Mouse (Mus musculus): ENCODE results near the gene Tex264.
A peak's percentile ranks its signal among the peaks of the same experiment; 100 is the strongest.

The Tex264 gene

DNA sequence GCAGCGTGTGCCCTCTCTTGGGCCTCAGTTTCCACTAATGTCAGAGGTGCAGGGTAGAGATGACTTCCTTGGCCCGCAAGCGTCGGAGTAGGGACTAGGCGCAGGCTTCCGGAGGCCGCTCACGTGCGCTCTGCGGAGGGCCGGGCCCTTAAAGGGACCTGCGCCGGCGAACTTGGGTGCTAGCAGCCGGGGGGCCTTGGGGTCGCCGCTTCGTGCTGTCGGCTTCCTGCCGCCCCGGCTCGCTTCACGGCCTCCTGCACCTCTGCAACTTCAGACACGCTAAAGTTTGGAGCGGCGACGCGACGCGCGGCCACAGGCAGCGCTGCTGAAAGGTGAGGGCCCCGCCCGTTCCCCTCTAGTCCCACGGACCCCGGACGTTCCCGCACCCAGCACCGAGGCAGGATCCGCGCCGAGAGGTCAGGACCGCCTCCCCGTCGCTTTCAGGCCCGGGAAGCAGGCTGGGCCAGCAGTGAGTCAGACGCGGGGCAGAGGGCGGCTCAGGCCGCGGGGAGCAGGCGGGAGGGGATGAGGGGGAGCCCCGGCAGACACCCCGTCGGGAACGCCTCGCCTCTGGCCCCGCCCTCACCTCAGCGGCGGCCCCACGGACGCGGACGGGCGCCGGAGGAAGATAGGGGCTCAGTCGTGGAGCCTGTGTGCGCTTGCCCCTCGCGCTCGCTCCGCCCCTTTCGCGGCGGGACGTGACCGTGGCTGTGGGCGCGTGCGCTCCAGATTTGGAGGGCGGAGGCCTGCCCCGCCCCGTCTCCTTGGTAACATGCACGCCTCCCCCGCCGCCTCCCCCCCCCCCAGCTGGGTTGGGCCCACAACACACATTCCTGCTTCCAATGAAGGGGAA lies at the start of gene Tex264:
TSS of gene Tex264 (minus strand) at position 679 of the 853 bp plus-strand sequence.
- DNase-seq = peak; percentile 92 to 96

DNA sequence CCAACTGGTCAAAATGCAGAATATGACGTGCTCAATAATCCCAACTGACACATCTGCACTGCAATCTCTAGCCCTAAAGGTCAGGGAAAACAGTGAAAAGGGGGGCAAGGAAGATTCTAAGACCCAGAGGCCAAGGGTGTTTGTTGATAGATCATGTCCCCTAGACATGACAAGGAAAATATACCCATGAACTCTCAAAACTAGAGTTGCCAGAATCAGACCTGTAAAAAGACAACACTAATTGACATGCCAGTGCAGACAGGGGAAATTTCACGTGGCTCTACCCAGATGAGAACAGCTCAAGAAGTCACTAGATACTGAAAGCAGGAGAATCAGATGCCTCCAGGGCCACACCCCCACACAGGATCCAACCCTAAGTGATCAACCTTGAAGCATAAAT lies 48.0 kb upstream of the Tex264 start:
- no peak for DNase-seq

DNA sequence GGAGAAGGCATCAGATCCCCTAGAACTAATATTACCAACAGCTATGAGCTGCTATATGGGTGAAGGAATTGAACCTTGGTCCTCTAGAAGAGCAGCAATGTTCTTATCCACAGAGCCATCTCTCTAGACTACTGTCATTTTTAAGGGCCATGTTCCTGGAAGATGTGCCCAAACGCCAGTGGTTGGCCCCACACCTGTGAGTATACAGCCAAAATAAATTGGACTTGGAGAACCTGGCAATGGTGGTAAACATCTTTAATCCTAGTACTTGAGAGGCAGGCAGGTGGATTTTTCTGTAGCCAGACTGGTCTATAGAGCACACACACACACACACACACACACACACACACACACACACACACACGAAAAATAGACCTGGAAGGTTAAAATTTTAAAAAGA lies 43.7 kb upstream of the Tex264 start:
- no peak for DNase-seq

DNA sequence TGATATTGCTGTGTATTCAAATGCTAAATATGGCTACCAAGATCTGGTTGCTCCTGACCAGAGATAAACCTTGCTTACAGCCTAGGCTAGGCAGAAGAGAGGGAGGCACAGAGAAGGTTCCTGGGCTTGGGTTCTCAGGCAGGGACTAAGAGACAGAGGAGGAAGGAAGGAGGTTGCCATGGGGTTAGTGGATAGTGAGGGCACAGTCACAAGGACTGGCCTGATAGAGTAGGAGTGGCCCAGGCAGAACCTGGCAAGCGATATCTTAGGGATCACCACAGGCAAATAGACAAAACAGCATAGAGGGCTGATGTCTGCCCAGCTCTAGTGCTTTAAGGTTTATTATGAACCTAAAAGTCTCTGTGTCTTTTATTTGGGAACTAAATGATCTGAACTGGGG lies 41.2 kb upstream of the Tex264 start:
- DNase-seq = no peak

DNA sequence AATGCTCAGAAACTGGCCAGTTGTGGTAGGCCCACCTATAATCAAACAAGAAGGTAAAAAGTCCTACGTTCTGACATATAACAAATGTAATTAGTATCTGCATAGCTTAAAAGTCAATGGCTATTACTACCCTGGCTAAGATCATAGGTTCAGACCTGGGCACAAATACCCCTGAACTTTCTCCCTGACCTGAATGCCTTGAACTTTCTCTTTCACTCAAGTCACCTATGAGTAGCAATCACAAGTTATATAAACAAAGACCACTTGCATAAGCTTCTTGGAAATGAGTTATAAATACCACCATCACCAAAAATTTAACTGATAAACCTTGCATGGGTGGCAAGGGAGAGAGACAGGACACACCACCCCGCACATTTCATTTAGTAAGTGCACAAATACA lies 39.7 kb upstream of the Tex264 start:
- DNase-seq = no peak

DNA sequence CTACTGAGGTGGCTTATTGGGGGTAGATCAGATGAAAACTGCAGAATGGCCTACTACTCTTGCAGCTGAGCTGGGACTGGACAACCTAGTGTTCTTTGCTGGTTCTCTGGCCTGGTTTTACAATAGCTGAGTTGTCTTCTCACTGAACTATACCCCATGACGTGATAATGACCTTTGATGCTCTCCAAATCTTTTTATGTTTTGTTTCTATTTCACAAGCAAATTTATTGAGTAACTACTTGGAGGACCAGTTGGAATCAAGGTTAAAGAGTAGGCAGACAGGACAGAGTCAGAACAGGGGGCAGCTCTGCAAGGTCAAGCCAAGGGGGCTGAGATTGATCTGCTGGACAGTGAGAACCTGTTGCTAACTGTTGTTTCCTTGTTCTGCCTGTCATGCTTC lies 39.1 kb upstream of the Tex264 start:
- no peak for DNase-seq

DNA sequence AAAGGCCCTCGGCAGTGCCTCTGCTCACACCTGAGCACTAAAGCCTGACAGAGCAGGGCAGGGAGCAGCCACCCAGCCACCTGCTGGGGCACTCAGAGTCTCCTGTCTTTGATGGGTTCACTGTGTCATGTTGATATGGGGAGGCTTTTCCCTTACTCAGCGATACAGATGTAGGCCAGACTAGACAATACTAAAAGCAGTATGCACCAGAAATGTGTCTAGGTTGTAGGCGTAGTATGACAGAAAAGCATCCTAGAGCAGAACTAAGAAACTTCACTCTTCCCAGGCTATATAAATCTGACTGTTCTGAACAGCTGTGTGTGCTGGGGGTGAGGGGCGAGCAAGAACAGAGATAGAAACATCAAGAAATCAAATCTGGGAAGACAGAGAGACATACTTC lies 31.0 kb upstream of the Tex264 start:
- DNase-seq = no peak

DNA sequence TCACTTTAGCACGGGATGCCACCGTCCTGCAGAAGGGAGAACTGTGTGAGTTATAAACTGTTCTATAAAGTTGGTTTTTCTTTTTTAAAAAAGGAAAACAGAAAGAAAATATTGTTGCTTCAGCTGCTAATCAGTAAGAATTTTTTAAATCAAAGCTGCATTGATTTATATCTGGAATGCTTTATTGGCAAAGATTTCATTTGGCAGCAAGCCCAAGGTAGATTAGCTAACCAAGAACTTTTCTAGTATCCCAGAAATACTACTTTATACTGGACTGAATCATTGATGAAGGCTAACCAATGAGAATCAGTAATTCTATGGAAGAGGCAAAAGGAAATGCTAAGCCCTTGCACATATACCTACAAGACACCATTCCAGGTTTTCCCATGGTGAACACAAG lies 30.5 kb upstream of the Tex264 start:
- no peak for DNase-seq

DNA sequence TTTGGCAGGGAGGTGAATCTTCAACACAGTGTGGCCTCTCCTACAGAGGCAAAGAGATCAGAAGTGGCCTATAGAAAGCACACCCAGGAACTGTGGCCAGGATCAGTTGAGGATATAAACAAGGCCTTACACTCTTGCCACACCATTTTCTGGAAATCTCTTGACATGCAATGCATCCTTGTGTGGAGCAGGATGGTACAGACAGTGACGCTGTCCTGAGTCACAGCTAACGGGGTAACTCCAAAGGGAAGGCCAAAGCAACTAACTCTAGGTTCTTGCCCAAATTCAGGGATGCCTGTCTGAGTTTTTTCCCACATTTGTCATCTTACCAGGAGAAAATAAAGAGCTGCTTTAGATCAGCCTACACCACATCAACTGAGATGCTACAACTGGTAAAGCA lies 26.7 kb upstream of the Tex264 start:
- DNase-seq = no peak

DNA sequence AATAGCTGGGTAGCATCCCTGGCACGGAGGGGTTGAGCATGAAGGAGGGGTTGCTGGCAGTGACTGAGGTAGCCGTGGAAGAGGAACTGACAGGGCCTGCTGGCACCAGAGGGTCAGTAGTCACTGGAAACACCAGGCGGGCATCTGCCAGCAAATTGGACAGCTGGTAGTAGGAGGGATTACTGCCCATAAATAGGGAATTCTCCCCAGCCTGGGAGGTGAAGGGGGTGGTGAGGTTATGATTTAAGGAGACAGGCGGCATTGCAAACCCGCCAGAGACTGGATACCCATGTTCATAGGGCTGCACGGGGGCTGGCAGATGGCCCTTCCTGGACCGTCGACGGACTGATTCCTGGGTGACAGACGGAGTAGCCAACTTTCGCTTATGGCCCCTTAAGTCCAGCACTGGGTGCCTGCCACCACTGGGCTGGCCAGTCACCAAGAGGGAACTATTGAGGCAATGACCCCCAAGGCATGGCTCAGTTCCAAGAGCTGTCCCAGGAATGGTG lies 7.3 kb upstream of the Tex264 start:
- no peak for DNase-seq

DNA sequence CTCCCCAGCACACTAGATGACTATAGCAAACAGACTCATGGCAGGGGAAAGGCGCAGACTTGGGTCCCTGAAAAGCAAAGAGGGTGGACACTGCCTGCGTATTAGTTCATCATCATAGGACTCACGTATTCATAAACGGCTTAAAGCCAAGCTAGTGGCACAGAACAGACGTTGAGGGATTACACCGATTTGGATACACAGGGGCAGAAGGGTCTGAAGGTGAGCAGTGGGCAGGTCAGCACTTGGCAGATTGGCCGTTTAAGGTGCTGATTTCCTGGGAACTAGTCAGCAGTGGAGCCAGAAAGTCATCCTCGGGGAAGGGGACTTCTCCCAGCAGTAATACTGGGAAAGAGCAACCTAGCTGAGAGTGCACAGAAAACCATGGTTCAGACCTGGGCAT lies 3.1 kb upstream of the Tex264 start:
- DNase-seq = no peak

DNA sequence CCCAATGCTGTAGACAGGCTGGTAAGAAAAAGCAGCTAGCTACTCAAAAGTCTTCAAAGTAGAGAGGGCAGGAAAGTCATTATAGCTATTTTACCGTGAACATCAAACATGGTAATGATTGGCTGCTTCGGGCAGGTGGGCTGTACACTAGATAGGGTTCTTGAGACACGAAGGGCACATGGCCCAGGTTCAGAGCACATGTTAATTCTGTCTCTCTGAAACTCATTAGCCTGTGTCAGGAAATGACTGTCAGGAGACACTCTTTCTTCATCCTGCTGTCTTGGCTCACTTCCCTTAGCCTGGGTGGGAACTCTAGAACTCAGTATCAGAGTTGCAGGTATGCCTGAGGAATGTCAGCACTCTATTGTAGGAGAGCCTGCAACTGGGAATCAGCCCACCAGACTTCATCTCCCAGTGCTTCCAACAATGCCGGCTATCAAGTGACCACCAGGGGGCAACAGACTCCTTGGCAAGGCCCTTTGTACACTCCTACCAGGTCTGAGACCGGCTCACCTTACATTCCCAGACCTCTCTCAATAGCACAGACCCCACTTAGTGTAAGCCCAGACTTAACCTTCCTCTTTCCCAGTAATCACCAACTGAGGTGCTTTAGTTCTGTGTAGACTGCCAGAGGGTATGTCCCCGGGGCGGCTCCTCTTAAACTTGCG lies 1.4 kb upstream of the Tex264 start:
- peak; percentile 83 to 89 for DNase-seq

DNA sequence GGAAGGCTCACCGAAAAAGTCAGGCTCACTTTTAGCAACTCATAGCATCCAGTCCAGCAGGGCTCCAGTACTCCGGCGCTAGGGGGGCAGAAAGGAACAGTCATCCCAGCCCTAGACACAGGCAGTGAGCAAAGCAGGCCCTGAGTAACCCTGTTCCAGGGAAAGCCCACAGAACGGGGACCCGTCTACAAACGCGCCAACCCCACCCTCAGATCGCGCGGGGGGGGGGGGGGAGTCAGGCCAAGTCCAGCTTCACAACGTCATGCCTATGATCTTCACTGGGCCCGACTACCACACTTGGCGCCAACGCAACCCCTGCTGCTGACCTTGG lies 844 bp downstream of the Tex264 start:
- DNase-seq = no peak

DNA sequence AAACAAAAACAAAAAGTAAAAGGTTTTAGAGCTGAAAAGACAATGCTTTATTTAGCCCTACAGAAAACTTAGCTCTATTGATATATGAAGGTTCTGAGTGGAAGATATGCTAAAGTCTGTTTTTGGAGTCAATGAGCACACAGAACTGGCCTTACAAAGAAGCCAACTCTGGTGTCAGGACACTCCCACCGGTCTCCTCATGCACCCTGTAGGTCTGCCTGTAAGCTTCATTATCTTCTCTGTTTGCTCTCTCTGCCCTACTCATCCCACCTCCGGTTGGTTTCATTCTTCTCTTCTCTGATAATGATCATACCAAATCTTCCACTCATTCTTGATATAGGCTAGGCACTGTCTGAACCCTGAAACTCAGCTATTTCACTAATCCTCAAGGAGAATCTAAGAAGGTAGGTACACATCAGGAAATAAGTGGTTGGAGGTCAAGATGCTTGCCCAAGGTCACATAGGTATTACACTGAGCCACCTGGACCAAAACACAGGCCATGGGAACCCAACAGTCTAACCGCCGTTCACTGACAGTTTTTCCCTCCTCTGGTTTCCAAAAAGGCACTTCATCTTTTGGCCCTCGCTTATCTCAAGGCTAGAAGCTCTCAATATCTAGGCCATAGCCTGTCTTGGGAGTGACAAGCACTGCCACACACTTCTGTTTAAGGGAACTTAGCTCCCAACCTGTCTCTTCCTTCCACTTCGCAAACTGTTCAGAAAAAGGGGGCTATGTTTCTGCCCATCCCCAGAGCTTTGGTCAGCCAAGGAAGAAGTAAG lies 1.4 kb downstream of the Tex264 start:
- no peak for DNase-seq

DNA sequence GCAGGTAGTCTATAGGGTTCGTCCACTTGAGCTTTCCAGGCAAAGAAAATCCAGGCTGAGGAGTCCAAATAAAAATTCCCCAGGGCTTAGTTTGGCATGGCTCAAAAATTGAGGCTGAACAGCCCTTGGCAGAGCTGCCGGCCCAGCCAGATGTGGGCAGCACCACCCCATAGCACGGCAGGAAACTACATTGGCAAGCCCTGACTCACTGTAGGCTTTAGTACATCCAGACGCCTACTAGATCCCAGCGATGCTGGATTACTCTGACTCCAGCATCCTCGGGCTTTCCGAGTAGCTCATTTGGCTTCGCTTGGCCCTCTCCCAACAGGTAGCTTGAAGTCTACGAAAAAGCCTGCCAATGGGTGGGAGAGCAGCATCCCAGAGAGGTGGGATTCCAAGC lies 4.7 kb downstream of the Tex264 start:
- DNase-seq = no peak

DNA sequence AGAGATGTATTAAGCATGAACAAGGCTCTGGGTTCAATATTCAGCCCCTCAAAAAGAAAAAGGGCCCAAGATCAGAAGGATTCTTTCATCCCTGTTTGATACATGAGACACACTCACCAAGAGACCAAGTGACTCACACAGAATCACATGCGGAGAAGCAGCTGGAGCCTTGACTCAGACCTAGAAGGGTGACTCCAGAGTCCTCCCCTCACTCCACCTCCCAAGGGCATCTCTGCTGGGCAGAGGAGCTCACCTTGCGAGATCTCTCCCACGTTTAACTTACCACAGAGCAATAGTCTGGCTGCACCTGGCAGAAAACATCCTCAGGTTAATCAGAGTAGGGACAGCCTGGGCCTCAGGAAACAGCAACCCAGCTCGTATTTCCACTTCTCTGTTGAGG lies 7.5 kb downstream of the Tex264 start:
- DNase-seq = no peak

DNA sequence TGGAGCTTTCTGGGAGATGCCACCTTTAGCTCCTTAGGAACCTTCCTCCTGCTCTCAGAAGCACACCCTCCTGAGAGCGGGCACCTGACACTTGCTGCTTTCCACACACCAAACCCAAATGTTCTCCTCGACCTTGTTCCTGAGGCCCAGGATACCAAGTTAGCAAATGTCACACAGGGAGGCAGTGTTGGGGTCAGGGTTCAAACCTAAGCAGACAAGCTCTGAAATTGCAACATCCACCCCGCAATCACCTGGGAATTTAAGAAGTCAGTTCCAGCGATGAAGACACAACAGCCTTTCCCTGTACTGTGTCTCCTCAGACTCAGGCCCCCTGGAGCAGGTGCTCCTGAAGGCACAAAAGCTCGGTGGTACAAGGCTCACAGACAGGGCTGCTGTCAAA lies 8.0 kb downstream of the Tex264 start:
- DNase-seq = no peak

DNA sequence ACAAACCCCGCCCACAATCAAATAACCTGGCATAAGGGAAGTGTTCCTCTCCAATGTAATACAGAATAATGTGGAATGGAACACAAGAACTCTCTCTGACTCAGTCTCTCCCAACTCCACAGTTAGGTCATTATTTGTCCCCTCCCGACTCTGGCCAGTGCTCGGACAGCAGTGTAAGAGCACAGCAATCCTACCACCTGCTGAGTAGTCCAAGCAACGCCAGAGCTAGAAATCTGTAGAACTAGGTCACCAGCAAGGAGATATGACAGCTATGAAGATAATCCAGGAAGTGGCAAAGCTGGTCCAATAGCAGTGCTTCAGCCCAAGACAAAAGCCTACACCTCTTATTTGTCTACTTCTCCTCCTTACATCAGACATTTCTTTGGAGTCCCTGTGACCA lies 9.2 kb downstream of the Tex264 start:
- no peak for DNase-seq

DNA sequence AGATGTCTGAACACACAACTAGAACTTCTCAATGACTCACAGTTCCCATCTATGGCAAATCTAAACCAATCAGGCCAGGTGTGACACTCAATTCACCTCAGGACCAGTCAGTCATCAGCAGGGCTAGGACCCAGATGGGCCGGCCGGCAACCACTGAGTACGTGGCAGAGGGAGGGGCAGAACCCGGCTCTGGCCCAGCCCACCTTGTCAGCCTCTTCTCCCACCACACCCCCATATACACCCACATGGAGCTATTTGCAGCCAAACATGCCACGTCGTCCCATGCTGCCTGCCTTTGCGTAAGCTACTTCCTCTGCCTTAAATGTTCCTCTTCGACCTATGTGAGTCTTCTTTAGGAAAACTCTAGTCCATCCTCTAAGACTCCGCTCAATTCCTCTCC lies 9.8 kb downstream of the Tex264 start:
- no peak for DNase-seq

DNA sequence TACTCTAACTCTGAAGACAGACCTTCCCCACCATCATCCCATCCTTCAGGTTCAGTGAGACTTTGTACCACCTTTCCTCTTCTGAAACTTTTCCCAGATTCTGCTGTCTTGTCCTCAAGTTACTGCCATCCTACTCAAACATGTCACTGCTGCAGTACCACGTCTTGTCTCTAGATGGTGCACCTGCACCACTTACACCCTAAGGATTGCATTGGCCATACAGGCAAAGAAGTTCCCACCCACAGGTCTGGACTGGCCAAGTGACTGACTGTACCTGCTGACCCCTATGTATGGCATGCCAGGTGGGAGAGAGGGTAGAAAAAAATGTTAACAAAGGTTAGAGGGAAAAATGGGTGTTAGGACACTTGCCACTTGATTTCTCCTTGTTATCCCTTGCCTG lies 10.2 kb downstream of the Tex264 start:
- peak; percentile 81 to 91 for DNase-seq

DNA sequence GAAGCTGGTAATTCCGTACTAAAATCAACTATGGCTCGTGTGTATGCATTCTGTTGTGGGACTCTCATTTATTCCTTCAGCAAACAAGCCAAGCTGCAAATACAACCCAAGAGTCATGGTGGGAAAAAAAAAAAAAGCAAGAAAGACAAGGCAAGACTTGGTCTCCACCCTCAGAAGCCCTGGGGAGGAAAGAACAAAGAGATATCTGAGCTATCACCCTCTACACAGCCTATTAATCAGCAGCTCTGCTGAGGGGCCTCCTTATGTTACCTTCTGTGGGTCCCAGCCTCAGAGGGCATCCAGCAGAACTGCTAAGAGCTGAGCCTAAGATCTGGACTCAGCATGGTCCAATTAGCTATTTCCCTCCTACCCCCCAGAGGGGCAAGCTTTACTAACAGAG lies 11.9 kb downstream of the Tex264 start:
- no peak for DNase-seq

DNA sequence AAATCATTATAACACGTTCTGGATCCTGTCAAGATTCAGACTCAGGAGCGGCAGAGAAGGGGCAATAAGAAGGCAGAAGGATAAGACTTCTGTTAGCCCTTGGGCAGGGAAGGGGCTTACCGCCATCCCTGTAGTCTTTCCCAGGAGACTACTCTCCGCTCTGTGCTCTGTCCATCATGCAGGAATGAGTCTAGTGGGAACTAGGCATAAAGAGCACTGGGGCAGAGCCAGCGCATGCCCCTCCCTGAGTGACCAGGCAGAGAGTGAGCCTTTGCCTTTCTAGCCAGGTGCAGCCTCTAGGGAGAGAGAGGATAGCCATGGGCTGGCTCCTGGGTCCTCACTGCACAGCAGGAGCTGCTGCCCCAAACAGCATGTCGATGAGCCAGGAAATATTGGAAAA lies 20.9 kb downstream of the Tex264 start:
- DNase-seq = no peak

DNA sequence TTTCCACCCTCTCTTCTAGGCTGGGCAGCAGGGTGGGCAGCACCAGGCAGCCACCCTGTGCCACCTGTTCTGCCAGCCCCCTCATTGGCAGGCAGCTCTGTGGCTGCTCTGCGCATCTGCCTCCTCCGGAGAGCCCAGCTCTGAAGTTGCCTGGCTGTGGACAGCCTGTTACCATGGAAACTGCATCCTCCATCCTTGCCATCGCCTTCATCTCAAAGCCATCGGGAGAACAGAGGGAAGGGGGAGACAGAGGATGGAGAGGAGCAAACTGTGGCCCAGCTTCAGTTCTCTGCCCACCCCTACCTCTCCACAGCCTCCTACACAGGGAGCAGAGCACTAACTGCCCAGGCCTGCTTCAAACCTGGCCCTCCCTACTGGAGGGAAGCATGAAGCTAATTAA lies 21.3 kb downstream of the Tex264 start:
- DNase-seq = no peak

DNA sequence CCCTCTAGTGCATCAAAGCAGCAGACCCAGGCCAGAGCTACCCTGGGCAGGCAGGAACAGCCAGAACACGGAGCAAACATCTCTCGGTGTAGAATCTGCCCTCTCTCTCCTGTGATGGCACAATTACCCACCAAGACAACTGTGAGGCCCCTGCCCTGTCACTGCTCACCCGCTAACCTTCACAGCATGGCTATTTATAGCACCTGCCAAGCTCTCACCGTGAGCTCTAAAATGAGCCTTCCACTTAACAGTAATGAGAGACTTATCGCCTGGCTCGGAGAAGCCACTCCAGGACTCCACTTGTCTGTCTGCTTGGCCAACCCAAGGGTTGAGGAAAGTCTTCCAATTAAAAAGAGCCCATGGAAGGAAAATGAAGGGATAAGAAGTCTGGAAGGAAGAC lies 22.5 kb downstream of the Tex264 start:
- DNase-seq = no peak
